Mouse (Mus musculus) hindbrain, embryonic 13.5 days (tissue): ENCODE data around the gene Gon7. TPM values are rescaled to one million over a fixed set of nuclear protein-coding genes. Genes with fewer than 3 reads are reported as not detected.

Experiments used
- ATAC-seq: fragments of 200-750 bp; cut with Nextera tagmentation; 2 replicates; pipeline ENCODE4 v1.8.0; 2017; ENCODE audit warnings: moderate TSS enrichment; ENCODE audit not compliant: low FRiP score
- H3K27ac ChIP-seq: fragments of 300-500 bp; sonication (generic); 2 replicates; pipeline ENCODE4 v1.5.1; 2015; ENCODE audit warnings: inconsistent platforms, mild to moderate bottlenecking, moderate library complexity
- H3K27me3 ChIP-seq: fragments of 300-500 bp; sonication (generic); 2 replicates; pipeline ENCODE4 v1.6.1; 2015; ENCODE audit warnings: mild to moderate bottlenecking, inconsistent platforms
- H3K36me3 ChIP-seq: fragments of 300-500 bp; sonication (generic); 2 replicates; pipeline ENCODE4 v1.6.1; 2015; ENCODE audit warnings: mild to moderate bottlenecking, inconsistent platforms
- H3K4me1 ChIP-seq: fragments of 300-500 bp; sonication (generic); replicated peaks from 2 replicates; pipeline ENCODE4 v1.6.1; 2015; ENCODE audit warnings: inconsistent platforms
- H3K4me2 ChIP-seq: fragments of 300-500 bp; sonication (generic); 2 replicates; pipeline ENCODE4 v1.6.1; 2015; ENCODE audit warnings: inconsistent platforms, mild to moderate bottlenecking, moderate library complexity
- H3K4me3 ChIP-seq: fragments of 300-500 bp; sonication (generic); 2 replicates; pipeline ENCODE4 v1.5.1; 2015; ENCODE audit warnings: mild to moderate bottlenecking, inconsistent platforms
- H3K9ac ChIP-seq: fragments of 300-500 bp; sonication (generic); 2 replicates; pipeline ENCODE4 v1.6.1; 2015; ENCODE audit warnings: mild to moderate bottlenecking, inconsistent platforms
- H3K9me3 ChIP-seq: fragments of 300-500 bp; sonication (generic); 2 replicates; pipeline ENCODE4 v1.6.1; 2016; ENCODE audit warnings: inconsistent platforms
- WGBS: fragments of 180-500 bp; shearing (Covaris S2); methylation state at CpG from one replicate; pipeline ENCODE4 v1.1.7; 2015; 5-methylcytosine and 5-hydroxymethylcytosine counted together
- polyA plus RNA-seq: library from polyadenylated mRNA; unstranded; fragments of >200 nt; fragmentation: Nextera tagmentation; extraction: Ambion mirVana; gene quantifications from 2 replicates; pipeline ENCODE4 v1.2.1, GENCODE M21; 2015

The Gon7 gene
- polyA plus RNA-seq, 1 experiment from 2014 or later = 55.3 TPM

GRCm38 (mm10) chr12:102761668-102762067, 4.1 kb upstream of the Gon7 start:
- no peak overlapping the region for H3K27ac ChIP-seq
- no peak overlapping the region for H3K9ac ChIP-seq
- peaks cover 32% of the 10 kb centered on the region for H3K36me3 ChIP-seq
- H3K27me3 ChIP-seq = no peaks in the 10 kb centered on the region
- 92% methylated on average over 3 of the region's 3 CpGs for WGBS
- no peaks in the 10 kb centered on the region for H3K9me3 ChIP-seq
- H3K4me2 ChIP-seq = no peak overlapping the region
- peaks cover 20% of the 10 kb centered on the region for H3K4me1 ChIP-seq
- H3K4me3 ChIP-seq = no peak overlapping the region
- no peak for ATAC-seq

GRCm38 (mm10) chr12:102758936-102759335, 1.3 kb upstream of the Gon7 start:
- Histone ChIP-seq H3K4me1 (peaks cover 37% of the 10 kb centered on the region), H3K9me3 (no peaks in the 10 kb centered on the region), H3K27ac (peak overlapping the region; percentile 89; the same call in 1 of the 2 replicates), H3K4me2 (peak overlapping the region; percentile 95), H3K27me3 (no peaks in the 10 kb centered on the region), H3K9ac (peak overlapping the region; percentile 87), H3K4me3 (peak overlapping the region; percentile 87), H3K36me3 (peaks cover 12% of the 10 kb centered on the region)
- no peak for ATAC-seq
- WGBS = under 1% methylated on average over 5 of the region's 5 CpGs

- Histone ChIP-seq H3K9me3 (no peaks in the 10 kb centered on the region), H3K27me3 (no peaks in the 10 kb centered on the region), H3K9ac (peak within 1 kb of the TSS; percentile 87), H3K4me1 (peaks cover 37% of the 10 kb centered on the region), H3K36me3 (peaks cover 8% of the 10 kb centered on the region; the same call in 1 of the 2 replicates), H3K4me3 (peak within 1 kb of the TSS; percentile 87), H3K27ac (peak within 1 kb of the TSS; percentile 93), H3K4me2 (peak within 1 kb of the TSS; percentile 95)
- ATAC-seq = peak; percentile 4; the same call in 1 of the 2 replicates
- WGBS = under 1% methylated on average over 10 of the region's 10 CpGs
Observed at GRCm38 (mm10) chr12:102758403-102758756, 777 bp upstream of the Gon7 start, which contains the start of gene Gm20604. Gene Gm20604 (minus strand): TSS chr12:102758672.

- 2% methylated on average over 45 of the region's 46 CpGs for WGBS
- Histone ChIP-seq H3K27ac (peak overlapping the region; percentile 93), H3K27me3 (no peaks in the 10 kb centered on the region), H3K36me3 (peaks cover under 1% of the 10 kb centered on the region; the same call in 1 of the 2 replicates), H3K4me3 (peak overlapping the region; percentile 87), H3K4me1 (peaks cover 37% of the 10 kb centered on the region), H3K9me3 (no peaks in the 10 kb centered on the region), H3K4me2 (peak overlapping the region; percentile 64), H3K9ac (peak overlapping the region; percentile 82)
- peak; percentile 85 for ATAC-seq
Observed at GRCm38 (mm10) chr12:102757055-102757688, 431 bp downstream of the Gon7 start.

- no peaks in the 10 kb centered on the region for H3K9me3 ChIP-seq
- H3K4me2 ChIP-seq = peak overlapping the region; percentile 64
- H3K4me1 ChIP-seq = peaks cover 37% of the 10 kb centered on the region
- no peaks in the 10 kb centered on the region for H3K27me3 ChIP-seq
- H3K36me3 ChIP-seq = no peaks in the 10 kb centered on the region
- 88% methylated on average over 7 of the region's 7 CpGs for WGBS
- peak overlapping the region; percentile 82; the same call in 1 of the 2 replicates for H3K9ac ChIP-seq
- H3K27ac ChIP-seq = no peak overlapping the region
- peak overlapping the region; percentile 87 for H3K4me3 ChIP-seq
- no peak for ATAC-seq
Observed at GRCm38 (mm10) chr12:102756304-102756703, 1.3 kb downstream of the Gon7 start.

- H3K27ac ChIP-seq = no peak overlapping the region
Observed at GRCm38 (mm10) chr12:102748256-102748655, 9.3 kb downstream of the Gon7 start.

GRCm38 (mm10) chr12:102744839-102745238, 12.8 kb downstream of the Gon7 start:
- peak overlapping the region; percentile 64; the same call in 1 of the 2 replicates for H3K4me3 ChIP-seq
- 63% methylated on average over 6 of the region's 6 CpGs for WGBS
- H3K9ac ChIP-seq = peak overlapping the region; percentile 81

More at GRCm38 (mm10) chr12:102748256-102748655, 9.3 kb downstream of the Gon7 start:
- Histone ChIP-seq H3K4me1 (peaks cover 11% of the 10 kb centered on the region), H3K9me3 (no peaks in the 10 kb centered on the region), H3K4me3 (no peak overlapping the region), H3K36me3 (peaks cover 14% of the 10 kb centered on the region), H3K27me3 (no peaks in the 10 kb centered on the region), H3K9ac (no peak overlapping the region), H3K4me2 (no peak overlapping the region)
- ATAC-seq = no peak
- WGBS = 89% methylated on average over 3 of the region's 3 CpGs

GRCm38 (mm10) chr12:102743589-102744574, 13.7 kb downstream of the Gon7 start, which contains the start of the genes Moap1 and Tmem251:
Gene Moap1 (minus strand): TSS chr12:102743661.
Gene Tmem251 (plus strand): TSS chr12:102743762.
- no peaks in the 10 kb centered on the region for H3K9me3 ChIP-seq
- under 1% methylated on average over 63 of the region's 63 CpGs for WGBS

More at GRCm38 (mm10) chr12:102744839-102745238, 12.8 kb downstream of the Gon7 start:
- Histone ChIP-seq H3K36me3 (peaks cover 14% of the 10 kb centered on the region), H3K4me1 (peaks cover 30% of the 10 kb centered on the region), H3K27me3 (no peaks in the 10 kb centered on the region), H3K9me3 (no peaks in the 10 kb centered on the region), H3K27ac (no peak overlapping the region), H3K4me2 (peak overlapping the region; percentile 90)
- no peak for ATAC-seq

GRCm38 (mm10) chr12:102743036-102743588, 14.5 kb downstream of the Gon7 start:
- H3K4me2 ChIP-seq = peak overlapping the region; percentile 90
- ATAC-seq = peak; percentile 83
- peak overlapping the region; percentile 64 for H3K4me3 ChIP-seq
- peaks cover 3% of the 10 kb centered on the region for H3K36me3 ChIP-seq
- H3K9me3 ChIP-seq = no peaks in the 10 kb centered on the region
- H3K9ac ChIP-seq = peak overlapping the region; percentile 81
- WGBS = under 1% methylated on average over 33 of the region's 33 CpGs
- H3K27ac ChIP-seq = peak overlapping the region; percentile 91
- no peaks in the 10 kb centered on the region for H3K27me3 ChIP-seq
- H3K4me1 ChIP-seq = peaks cover 30% of the 10 kb centered on the region

More at GRCm38 (mm10) chr12:102743589-102744574, 13.7 kb downstream of the Gon7 start, which contains the start of the genes Moap1 and Tmem251:
- Histone ChIP-seq H3K4me1 (peaks cover 30% of the 10 kb centered on the region), H3K4me2 (peak within 1 kb of the TSS; percentile 90), H3K4me3 (peak within 1 kb of the TSS; percentile 64), H3K36me3 (peaks cover 9% of the 10 kb centered on the region), H3K9ac (peak within 1 kb of the TSS; percentile 81), H3K27me3 (no peaks in the 10 kb centered on the region), H3K27ac (peak within 1 kb of the TSS; percentile 91)
- ATAC-seq = peak; percentile 98

- 85% methylated on average over 7 of the region's 7 CpGs for WGBS
- H3K4me2 ChIP-seq = peak overlapping the region; percentile 90
- 0 out of 2 replicates have a peak overlapping the region, but pooled peaks have one; percentile 64 for H3K4me3 ChIP-seq
- H3K27me3 ChIP-seq = no peaks in the 10 kb centered on the region
- no peak for ATAC-seq
- peak overlapping the region; percentile 81 for H3K9ac ChIP-seq
- no peaks in the 10 kb centered on the region; the same call in 1 of the 2 replicates for H3K36me3 ChIP-seq
- H3K9me3 ChIP-seq = no peaks in the 10 kb centered on the region
- peaks cover 30% of the 10 kb centered on the region for H3K4me1 ChIP-seq
- no peak overlapping the region for H3K27ac ChIP-seq
Observed at GRCm38 (mm10) chr12:102742056-102742455, 15.5 kb downstream of the Gon7 start.

GRCm38 (mm10) chr12:102740285-102740684, 17.3 kb downstream of the Gon7 start:
- no peak for ATAC-seq
- H3K9ac ChIP-seq = no peak overlapping the region
- 60% methylated on average over 3 of the region's 3 CpGs for WGBS
- H3K9me3 ChIP-seq = no peaks in the 10 kb centered on the region
- no peaks in the 10 kb centered on the region for H3K27me3 ChIP-seq
- no peaks in the 10 kb centered on the region for H3K36me3 ChIP-seq
- H3K4me3 ChIP-seq = no peak overlapping the region
- peaks cover 30% of the 10 kb centered on the region for H3K4me1 ChIP-seq
- no peak overlapping the region for H3K4me2 ChIP-seq
- no peak overlapping the region for H3K27ac ChIP-seq
